Mouse (Mus musculus) adrenal gland, postnatal 25 days (tissue): Measurements from ENCODE around the gene Calm1. TPM values are rescaled to one million over a fixed set of nuclear protein-coding genes. Genes with fewer than 3 reads are reported as not detected.
"Not testable (repeated sequence)": the region's sequence is repeated elsewhere in the genome, so short reads cannot be mapped to it uniquely, and the experiment has no call there.

Experiments used
- DNase-seq: peaks from one replicate; pipeline ENCODE4 v3.0.0; 2021; ENCODE audit warnings: mixed read lengths
- total RNA-seq: library from RNA; stranded (reverse); gene quantifications from 2 replicates; pipeline ENCODE4 v1.2.3, GENCODE M21; 2021

Calm1 gene
- total RNA-seq, 1 experiment from 2014 or later, result 339 TPM

DNA sequence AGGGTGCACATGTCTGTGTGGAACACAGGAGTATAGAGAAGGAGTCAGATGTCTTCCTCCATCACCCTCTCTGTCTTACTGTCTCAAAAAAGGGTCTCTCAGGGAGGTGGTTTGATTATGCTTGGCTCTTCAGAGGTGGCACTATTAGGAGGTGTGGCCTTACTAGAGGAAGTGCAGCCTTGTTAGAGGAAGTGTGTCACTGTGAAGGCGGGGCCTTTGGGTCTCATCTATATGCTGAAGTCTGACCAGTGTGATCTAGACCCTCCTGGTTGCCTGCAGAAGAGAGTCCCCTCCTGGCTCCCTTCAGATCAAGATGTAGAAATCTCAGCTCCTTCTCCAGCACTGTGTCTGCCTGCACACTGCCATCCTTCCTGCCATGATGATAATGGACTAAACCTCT, 5.1 kb upstream of the Calm1 start:
- no peak for DNase-seq

DNA sequence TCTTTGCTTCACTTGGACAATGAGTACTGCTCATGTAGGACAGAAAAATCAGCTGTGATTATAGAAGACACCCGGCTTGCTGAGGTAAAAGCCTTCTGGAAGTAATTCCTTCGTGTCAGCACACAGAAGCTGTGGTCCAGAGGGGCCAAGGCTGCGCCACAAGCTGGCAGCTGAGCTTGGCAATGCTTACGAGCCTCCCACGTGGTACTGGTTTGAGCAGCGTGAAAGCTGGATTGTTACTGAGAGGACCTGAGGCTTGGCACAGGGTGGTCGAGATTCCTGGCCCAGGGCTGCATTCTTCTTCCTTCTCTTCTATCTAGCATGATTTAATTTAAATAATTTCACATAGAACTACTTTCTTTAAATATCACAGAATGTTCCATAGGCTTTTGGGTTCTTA, 2.4 kb upstream of the Calm1 start:
- no peak for DNase-seq

DNA sequence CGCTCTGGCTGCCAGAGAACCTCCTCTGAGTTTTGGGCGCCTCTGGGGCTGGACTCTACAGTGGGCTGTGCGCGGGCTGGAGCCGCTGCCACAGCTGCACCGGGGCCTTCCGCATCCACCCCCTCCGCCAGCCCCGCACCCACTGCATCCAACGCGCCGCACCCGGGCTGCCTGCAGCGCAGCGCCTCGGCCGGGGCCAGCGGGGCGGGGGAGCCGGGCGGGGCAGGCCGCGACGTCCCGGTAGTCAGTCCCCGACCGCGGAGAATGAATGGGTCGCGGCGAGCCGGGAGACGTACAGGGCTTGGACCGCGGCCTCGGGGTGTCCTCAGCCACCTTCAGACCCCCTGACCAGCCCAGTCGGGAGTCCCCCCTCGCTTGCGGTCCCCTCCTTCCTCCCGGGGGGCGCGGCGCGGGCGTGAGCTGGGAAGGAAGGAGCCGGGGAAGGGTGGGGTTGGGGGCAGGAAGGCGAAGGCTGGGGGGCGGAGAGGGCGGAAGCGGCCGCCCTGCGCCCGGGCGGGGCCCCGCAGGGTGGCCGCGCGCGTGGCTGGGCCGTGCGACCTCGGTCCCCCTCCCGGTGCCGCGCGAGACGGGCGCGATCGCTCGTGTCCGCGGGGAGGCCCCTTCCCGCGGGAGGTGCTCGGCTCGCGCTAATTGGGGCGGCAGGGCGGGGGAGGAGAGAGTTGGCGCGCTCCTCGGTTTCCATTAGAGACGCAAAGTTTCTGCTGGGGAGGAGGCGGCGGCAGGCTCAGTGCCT, 833 bp downstream of the Calm1 start:
- DNase-seq, result peak; percentile 76

DNA sequence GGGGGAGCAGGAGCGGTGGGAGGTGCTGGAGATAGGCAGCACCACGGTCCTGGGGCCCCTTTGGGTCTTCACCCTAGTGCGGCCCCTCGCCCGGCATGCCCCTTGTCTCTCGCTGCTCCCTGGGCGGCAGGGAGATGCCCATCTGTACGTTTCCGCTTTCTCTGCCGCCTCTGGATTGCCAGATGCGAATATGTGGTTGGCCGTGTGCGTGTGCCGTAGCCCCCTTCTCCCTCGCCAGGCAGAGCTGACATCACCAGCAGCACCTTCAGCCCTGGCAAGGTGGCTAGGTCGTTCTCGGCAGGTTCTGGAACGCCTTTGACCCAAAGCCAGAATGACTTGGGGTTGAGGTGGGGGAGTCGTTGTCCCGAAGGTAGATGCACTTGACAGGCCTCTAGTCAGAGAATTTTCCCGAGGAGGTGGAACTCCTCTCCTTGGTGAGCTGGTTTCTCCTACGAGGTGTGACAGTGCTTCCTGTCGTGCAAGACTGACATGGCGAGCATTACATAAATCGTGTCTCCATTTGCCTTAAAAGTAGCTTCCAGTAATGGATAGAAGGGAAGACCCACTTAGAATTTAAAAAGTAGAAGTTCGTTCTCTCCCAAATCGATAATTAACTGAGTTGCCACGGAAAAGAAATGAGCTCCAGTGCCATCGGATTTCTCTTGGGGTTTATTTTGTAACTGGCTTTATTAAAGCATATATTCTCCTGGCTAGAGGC, 1.6 kb downstream of the Calm1 start:
- DNase-seq, result no peak

DNA sequence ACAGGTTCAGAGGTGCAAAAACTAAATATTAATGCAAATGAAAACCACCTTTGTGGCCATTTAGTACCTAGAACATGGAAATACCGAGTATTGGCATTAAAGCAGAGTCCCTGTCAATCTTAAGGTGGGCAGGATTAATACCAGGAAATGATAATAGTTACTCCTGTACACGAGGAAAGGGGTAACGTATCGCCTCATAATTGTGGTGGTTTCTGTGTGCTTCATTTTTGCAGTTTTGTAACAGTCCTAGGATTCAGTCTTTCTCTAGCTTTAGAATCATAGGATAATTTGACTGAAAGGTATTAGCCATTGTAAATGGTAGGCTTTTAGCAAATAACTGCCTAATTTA, 2.1 kb downstream of the Calm1 start:
- DNase-seq, result no peak

DNA sequence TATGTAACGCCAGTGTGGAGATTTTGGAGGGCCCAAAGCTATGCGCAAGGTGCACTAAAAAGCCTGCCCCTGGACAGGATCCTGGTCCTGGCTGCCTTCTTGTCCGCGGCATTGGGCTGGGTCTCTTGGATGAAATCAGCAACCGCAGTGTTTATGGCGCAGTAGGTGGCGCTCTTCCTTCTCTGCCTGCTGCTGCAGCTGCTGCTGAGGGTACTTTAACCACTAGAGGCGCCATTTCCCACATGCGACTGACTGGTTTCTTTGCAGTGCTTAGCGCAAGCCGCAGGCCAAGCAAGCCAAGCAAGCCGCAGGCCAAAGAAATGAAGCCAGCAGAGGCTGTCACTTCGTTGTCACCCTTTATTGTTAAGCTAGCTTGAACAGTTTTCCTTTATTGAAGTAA, 2.6 kb downstream of the Calm1 start:
- DNase-seq, result peak; percentile 86

DNA sequence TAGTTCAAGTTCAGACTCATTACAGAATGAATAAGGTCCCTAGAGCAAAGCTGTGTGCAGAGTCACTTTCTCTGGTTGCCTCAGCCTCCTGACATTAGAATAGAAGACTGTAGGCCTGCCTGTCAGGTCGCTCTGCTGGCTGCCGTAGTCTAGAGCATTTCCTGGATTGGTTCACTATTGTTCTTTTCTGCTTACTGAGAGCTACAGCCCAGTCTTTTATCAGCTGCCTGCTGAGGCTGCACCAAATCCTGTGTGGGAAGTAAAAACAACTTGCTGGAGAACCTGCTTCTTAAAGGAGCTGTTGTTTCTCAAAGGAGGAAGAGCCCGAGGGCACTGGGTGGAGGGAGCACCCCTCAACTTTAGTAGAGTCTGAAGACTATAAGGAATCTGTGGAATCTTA, 4.5 kb downstream of the Calm1 start:
- DNase-seq, result no peak

DNA sequence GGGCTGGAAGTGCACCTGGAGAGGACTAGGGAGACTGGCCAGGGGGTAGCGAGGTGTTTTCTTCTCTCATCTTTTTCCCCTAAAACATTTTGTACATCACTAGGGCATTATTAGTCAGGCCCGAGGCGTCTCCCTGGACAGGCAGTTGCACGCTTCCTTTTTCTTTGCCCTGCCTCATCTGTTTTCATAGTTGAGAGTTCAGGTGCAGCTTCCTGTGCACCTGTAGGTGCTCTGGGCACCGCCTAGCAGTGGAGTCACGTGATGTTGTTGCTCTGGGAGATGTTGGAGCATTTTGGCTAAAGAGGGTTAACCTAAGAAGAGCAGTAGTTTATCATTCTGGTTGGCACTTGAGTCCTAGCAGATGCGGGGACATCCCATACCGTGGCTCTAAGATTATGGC, 5.9 kb downstream of the Calm1 start:
- DNase-seq, result no peak

DNA sequence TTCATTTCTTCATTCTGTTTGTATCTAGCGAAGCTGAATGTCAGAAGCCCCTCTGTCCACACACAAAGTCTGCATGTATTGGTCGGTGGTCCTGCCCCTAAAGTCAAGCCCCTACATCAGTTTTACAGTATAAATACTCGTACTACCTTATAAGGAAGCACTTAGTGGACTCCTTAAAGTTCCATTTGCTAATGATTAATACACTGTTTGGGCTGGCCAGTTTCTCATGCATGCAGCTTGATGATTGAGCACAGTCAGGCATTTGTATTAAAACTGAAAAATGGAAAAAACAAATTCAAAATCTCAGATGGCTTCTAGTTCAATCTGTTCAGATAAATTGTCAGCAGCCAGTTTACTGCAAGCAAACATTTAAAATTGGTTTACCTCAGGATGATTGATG, 7.3 kb downstream of the Calm1 start:
- no peak for DNase-seq

DNA sequence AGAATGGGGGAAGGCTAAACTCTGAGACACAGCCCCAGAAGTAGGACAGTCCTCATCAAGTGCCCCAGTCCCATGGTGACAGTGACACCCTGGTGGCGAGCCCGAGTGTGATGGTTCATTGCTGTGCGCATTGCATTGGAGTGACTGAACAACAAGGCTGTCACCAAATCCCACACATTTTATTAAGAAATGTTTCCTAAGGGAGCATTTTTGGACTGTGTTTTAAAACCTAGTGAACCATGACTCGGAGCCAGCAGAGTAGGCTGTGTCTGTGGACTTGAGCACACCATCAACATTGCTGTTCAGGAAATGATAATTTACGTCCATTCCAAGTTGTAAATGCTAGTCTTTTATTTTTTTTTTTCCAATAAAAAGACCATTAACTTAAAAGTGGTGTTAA, 7.7 kb downstream of the Calm1 start:
- no peak for DNase-seq

DNA sequence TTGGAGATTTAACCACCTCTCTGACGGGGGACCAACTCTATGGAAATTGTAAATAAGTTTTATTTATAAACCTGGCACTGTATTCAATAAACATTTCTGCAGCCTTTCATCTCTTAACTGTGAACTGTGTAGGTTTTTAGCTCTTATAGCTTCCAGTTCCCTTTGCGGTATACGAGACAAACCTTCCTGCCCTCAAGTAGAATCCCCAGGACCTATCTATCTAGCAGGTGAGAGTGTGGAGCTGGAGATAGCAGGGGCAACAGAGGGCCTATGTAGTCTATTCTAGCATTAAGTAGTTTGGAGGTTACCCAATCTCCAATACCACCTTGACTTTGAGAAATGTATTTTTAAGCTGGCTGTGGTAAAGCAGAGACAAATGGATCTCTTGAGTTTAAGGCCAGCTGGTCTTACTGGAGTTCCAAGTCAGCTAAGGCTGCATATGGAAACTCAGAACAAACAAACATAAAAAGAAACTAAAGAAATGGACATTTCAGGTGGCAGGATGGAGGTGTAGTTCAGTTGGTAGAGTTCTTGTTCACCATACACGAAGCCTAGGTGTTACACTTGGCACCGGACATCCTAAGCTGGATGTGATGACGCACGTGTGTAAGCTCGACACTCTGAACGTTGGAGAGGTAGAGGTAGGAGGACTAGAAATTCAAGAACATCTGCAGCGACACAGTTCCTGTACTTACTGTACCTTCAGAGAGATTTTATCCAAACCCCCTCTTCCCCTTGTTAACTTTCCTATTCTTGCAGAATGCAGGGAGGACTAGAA, 10.7 kb downstream of the Calm1 start:
- DNase-seq, result no peak

DNA sequence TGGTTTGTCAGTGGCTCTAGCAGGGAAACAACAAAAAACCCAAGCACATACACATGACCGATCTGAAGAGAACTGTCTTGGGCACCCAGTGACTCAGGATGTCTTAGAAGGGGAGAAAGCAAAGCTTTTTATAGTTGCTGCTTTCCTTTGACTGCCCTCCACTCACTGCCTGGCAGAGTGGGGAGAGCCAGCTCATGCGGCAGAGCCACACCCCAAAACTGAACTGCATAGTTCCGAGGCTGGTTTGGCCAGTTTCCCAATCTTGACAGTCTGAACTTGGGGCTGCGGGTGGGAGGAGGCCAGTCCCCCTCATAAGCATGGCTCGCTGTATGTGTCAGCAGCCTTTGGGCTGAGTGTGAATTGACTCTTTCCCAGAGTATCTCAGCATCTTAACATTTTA, 11.7 kb downstream of the Calm1 start:
- peak; percentile 18 for DNase-seq

DNA sequence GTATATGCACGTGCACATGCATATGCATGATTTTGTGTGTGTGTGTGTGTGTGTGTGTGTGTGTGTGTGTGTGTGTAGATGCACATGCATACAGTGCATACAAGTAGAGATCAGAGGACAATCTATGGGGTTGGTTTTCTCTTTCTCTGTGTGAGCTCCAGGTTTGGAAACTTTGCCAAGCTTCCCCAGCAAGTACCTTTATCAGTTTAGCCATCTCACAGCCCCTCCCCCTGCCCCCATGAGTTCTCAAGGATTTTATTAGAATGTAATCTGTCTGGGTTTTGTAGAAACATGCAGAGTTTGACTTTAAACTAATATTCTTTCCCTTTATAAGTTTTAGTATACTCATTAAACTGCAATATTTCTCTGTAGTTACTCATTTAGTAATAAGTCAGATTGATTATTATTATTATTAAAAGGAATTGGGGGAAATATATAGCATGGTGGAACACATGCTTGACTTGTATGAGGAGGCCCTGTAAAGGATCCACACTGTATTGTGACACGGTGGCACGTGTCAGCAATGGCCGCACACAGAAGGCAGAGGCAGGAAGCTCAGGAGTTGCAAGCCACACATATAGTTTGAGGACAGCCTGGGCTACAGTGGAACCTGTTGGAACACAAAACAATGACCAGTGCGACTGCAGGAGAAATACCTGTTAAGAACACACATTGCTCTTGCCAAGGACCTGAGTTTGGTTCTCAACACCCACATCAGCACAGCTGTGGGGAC, 12.4 kb downstream of the Calm1 start:
- DNase-seq, result no peak

DNA sequence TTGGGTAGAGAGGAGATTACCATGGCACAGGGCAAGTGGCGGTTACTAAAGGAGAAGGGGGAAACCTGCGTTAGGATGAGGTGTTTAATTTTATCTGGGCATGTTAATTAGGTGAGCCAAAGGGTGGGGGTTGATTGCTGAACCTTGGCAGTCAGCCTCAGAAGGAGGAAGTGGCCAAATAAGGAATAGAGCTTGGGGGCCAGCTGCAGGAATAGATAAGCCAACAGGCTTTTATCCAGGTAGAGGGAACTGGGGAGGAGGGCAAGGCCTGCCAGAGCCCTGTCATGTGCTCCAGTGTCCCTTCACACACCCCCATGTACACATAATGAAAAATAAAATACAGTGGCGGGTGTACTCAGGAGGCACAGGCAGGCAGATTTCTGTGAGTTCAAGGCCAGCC, 13.2 kb downstream of the Calm1 start:
- DNase-seq, result no peak

DNA sequence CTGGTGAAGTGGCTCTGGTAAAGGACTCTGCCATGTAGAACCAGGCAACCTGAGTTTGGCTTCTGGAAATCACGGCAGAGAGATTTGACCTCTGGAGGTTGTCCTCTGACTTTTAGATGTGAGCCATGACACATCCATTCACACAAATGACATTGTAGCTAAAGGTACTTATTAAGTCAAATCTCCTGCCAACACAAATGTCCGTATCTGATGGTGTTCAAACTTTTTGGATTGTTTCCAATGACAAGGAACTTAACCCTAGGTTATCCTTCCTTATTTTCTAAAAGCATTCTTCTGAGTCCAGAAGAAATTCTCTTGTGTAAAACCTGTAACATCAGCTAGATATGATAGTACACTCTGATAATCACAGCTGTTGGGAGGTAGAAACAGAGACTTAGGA, 13.9 kb downstream of the Calm1 start:
- no peak for DNase-seq

DNA sequence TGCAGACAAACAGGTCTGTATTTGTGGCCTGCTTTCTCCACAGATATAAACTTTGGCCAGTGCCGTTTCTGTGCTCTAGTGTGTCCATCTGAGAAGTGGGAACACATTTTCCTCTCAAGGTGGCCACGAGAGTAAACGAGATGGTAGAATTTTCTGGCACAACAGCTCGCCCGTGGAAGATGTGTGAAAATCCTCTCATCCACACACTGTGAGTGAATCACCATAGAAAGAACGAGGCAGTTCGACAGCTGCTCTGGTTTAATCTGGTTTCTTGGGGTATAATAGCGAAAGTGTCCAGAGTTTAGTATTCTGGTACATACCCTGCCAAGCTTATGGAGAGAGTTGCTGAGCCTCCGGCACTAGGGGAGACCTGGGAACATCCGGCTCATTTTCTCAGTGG, 14.9 kb downstream of the Calm1 start:
- DNase-seq, result no peak

DNA sequence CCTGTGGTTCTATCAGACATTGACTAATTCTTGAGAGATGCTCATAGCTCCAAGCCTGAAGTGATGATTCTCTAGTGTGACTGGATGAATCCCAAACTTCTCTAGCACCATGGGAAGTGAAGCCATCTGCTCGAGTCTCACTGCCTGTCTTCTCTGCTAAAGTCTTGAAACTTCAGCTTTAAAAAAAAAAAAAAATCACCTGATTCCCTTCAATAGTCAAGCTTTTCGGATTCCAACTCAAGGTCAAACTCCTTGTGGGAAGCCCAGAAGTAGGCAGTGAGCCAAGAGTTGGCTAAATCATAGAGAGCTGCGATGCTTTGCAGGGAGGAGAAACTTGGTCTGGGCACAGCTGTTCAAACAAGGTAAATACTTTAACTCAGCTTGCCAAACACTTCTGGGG, 15.5 kb downstream of the Calm1 start:
- peak; percentile 28 for DNase-seq

DNA sequence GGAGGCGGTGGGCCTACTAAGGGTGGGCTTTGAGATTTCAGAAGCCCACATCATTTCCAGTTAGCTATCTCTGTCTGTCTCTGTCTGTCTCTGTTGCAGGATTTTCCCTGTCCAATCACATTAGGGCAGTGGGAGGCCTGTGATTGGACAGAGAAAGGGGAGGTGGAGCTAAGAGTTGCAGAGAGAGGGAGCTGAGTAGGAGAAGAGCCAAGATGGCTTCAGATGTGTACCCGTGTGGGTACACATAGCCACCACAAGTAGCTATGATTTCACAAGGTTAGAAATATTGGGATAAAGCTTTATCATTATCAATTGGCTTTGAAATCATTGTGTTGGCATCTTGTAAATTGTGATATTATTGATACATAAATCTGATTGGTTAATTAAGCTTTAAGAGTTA, 17.9 kb downstream of the Calm1 start:
- DNase-seq, result not testable (repeated sequence)

DNA sequence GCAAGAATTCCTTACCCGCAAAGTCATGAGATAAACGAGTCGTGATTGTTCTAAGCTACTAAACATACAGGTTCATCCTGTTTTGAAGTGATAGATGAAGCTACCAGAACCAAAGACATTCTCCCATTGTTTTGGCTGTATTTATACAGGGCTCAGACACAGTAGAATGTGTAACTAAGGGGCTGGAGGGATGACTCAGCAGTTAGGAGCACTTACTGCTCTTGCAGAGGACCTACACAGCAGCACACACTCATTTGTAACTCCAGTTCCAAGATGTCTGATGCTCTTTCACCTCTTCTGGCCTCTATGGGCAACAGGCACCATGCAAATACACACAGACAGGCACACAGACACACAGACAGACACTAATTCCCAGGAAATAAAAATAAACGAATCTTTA, 20.8 kb downstream of the Calm1 start:
- no peak for DNase-seq

DNA sequence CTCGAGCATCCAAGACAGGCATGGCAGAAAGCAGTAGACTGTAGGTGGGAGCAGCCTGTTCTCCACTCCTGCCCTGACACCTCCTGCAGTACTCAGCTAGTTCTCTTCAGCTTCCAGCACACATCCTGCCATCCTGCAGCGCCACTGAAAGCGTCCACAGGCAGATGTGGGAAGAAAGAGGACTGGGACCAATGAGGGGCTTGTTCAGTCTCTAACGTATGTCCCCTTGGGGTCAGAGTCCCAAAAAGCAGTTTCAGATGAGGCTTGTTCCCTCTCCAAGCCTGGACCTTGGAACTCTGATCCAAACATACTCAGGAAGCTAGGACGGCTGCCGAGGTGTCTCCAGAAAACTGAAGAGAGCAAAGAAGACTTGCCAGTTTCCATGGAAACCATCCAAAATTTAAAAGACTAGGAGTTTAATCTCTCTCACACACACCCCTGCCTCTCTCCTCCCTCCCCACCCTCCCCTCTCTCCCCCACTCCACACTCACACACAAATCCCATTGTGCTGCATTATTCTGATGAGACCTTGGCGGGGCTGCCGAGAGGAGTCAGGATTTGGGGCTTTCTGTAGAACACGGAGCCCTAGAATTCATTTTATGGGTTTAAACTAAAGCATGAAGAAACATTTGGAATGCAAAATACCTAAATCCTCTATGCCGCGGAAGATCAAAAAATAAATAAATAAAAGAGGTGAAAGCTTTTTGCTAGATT, 22.5 kb downstream of the Calm1 start:
- no peak for DNase-seq

DNA sequence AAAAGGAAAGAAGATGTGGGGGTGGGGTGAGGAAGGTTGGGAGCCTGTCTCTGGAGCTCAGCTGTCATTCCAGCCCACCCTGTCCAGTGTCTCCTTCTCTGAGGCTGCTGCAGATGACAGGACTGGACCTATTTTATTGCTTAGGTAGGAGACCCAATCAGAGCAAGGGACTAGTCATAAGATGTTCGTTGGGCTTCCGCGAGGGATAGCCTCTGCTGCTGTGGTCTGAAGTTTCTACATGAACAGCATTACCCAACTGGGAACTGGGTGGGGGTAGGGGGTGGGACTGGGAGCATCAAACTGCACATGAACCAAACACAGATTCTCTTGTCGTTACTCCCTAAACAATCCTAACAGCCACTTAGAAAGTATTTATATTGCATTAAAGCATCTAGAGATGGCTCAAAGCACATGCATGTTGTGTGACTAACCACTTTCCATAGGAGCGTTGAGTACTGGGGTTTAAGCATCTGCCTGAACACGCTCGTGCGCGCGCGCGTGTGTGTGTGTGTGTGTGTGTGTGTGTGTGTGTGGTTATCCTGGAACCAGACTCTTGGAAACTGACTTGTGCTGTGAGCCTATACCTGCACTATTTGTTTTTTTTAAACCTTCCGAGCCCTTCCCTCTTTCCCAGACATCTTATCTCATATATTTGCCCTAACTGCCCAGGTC, 23.2 kb downstream of the Calm1 start:
- DNase-seq, result no peak

DNA sequence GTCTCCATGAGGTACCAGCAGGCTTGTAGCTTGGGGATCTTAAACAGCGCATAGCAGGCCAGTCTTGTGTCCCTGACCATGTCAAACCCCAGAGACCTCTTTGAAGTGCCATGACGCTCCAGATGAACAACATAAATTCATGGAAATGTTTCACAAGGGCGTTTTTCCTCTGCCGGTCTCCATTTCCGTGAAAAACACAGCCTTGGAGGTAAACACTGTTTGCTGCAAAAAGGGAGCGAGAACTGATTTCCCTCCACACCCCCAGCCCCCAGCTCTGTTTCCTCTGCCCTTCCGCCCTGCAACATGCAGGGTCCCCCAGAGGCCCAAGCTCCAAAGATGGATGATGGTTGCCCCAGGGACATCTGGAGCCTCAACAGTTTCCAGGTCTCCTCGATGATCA, 24.3 kb downstream of the Calm1 start:
- DNase-seq, result no peak
